Mouse (Mus musculus): ENCODE measurements around the gene Plekhg1. TPM values are rescaled to one million over a fixed set of nuclear protein-coding genes. Genes with fewer than 3 reads are reported as not detected.

Gene Plekhg1
- total and polyA plus RNA-seq, 2 experiments from 2014 or later: 4.1 to 14.3 TPM

GRCm38 (mm10) chr10:3769131-3769530 is 29.0 kb downstream of the Plekhg1 start:
- WGBS: 89% methylated on average over 5 of the region's 5 CpGs
- H3K36me3 ChIP-seq (replicated peaks; ENCODE audit: control insufficient read depth, insufficient read depth, low read length): no peaks in the 10 kb centered on the region
- H3K27me3 ChIP-seq (ENCODE audit: control insufficient read depth, insufficient read depth, low read length): no peaks in the 10 kb centered on the region
- no peak overlapping the region for H3K4me2 ChIP-seq (ENCODE audit: low read depth, low read length)
- no peak overlapping the region for H3K27ac ChIP-seq (ENCODE audit: low read depth)
- H3K9ac ChIP-seq (replicated peaks; ENCODE audit: low read depth, low read length): no peak overlapping the region
- TF ChIP-seq EP300 (IDR thresholded peaks at IDR 0.05; ENCODE audit: low read depth) (no peak), CTCF (IDR thresholded peaks at IDR 0.05; ENCODE audit: low read depth) (no peak)
- H3K4me1 ChIP-seq (ENCODE audit: control insufficient read depth, insufficient read depth): no peaks in the 10 kb centered on the region
- no peak overlapping the region for H3K4me3 ChIP-seq (ENCODE audit: low read depth, low read length)
- no peaks in the 10 kb centered on the region for H3K9me3 ChIP-seq (replicated peaks; ENCODE audit: control insufficient read depth, low read length)
- DNase-seq (ENCODE audit: low spot score) (no peak), ATAC-seq (ENCODE audit: insufficient read depth, low read depth) (no peak)

GRCm38 (mm10) chr10:3774330-3774729 is 34.2 kb downstream of the Plekhg1 start:
- H3K4me1 ChIP-seq (ENCODE audit: control insufficient read depth, insufficient read depth): no peaks in the 10 kb centered on the region
- no peak overlapping the region for H3K4me2 ChIP-seq (ENCODE audit: low read depth, low read length)
- H3K4me3 ChIP-seq (ENCODE audit: low read depth, low read length): no peak overlapping the region
- H3K9me3 ChIP-seq (replicated peaks; ENCODE audit: control insufficient read depth, low read length): no peaks in the 10 kb centered on the region
- WGBS: 79% methylated on average over 2 of the region's 2 CpGs
- no peak for ATAC-seq (ENCODE audit: insufficient read depth, low read depth)
- H3K27ac ChIP-seq (ENCODE audit: low read depth): no peak overlapping the region
- no peak for TF ChIP-seq EP300 (IDR thresholded peaks at IDR 0.05; ENCODE audit: low read depth)
- TF ChIP-seq CTCF (IDR thresholded peaks at IDR 0.05; ENCODE audit: low read depth): no peak
- no peak overlapping the region for H3K9ac ChIP-seq (replicated peaks; ENCODE audit: low read depth, low read length)
- no peaks in the 10 kb centered on the region for H3K27me3 ChIP-seq (ENCODE audit: control insufficient read depth, insufficient read depth, low read length)
- DNase-seq (ENCODE audit: low spot score): no peak
- no peaks in the 10 kb centered on the region for H3K36me3 ChIP-seq (replicated peaks; ENCODE audit: control insufficient read depth, insufficient read depth, low read length)

GRCm38 (mm10) chr10:3776761-3777160 is 36.6 kb downstream of the Plekhg1 start:
- H3K4me2 ChIP-seq (ENCODE audit: low read depth, low read length): no peak overlapping the region
- WGBS: 78% methylated on average over 2 of the region's 2 CpGs
- DNase-seq (ENCODE audit: low spot score) (no peak), ATAC-seq (ENCODE audit: insufficient read depth, low read depth) (no peak)
- H3K9me3 ChIP-seq (replicated peaks; ENCODE audit: control insufficient read depth, low read length): no peaks in the 10 kb centered on the region
- H3K27me3 ChIP-seq (ENCODE audit: control insufficient read depth, insufficient read depth, low read length): no peaks in the 10 kb centered on the region
- H3K9ac ChIP-seq (replicated peaks; ENCODE audit: low read depth, low read length): no peak overlapping the region
- H3K4me1 ChIP-seq (ENCODE audit: control insufficient read depth, insufficient read depth): no peaks in the 10 kb centered on the region
- no peak for TF ChIP-seq EP300 (IDR thresholded peaks at IDR 0.05; ENCODE audit: low read depth)
- no peak for TF ChIP-seq CTCF (IDR thresholded peaks at IDR 0.05; ENCODE audit: low read depth)
- H3K27ac ChIP-seq (ENCODE audit: low read depth): no peak overlapping the region
- H3K36me3 ChIP-seq (replicated peaks; ENCODE audit: control insufficient read depth, insufficient read depth, low read length): no peaks in the 10 kb centered on the region
- no peak overlapping the region for H3K4me3 ChIP-seq (ENCODE audit: low read depth, low read length)

GRCm38 (mm10) chr10:3785362-3785761 is 45.2 kb downstream of the Plekhg1 start:
- no peak overlapping the region for H3K4me2 ChIP-seq (ENCODE audit: low read depth, low read length)
- H3K4me3 ChIP-seq (ENCODE audit: low read depth, low read length): no peak overlapping the region
- DNase-seq (ENCODE audit: low spot score): no peak
- no peaks in the 10 kb centered on the region for H3K27me3 ChIP-seq (ENCODE audit: control insufficient read depth, insufficient read depth, low read length)
- 0 out of 2 replicates have a peak, but pooled peaks cover 3% of the 10 kb centered on the region for H3K4me1 ChIP-seq (ENCODE audit: control insufficient read depth, insufficient read depth)
- H3K27ac ChIP-seq (ENCODE audit: low read depth): no peak overlapping the region
- ATAC-seq (ENCODE audit: insufficient read depth, low read depth): no peak
- H3K9ac ChIP-seq (replicated peaks; ENCODE audit: low read depth, low read length): no peak overlapping the region
- H3K9me3 ChIP-seq (replicated peaks; ENCODE audit: control insufficient read depth, low read length): no peaks in the 10 kb centered on the region
- H3K36me3 ChIP-seq (replicated peaks; ENCODE audit: control insufficient read depth, insufficient read depth, low read length): no peaks in the 10 kb centered on the region
- TF ChIP-seq CTCF (IDR thresholded peaks at IDR 0.05; ENCODE audit: low read depth) (no peak), EP300 (IDR thresholded peaks at IDR 0.05; ENCODE audit: low read depth) (no peak)
- 77% methylated on average over 4 of the region's 4 CpGs for WGBS

GRCm38 (mm10) chr10:3786531-3786930 is 46.4 kb downstream of the Plekhg1 start:
- Histone ChIP-seq H3K4me3 (ENCODE audit: low read depth, low read length) (no peak overlapping the region), H3K27me3 (ENCODE audit: control insufficient read depth, insufficient read depth, low read length) (no peaks in the 10 kb centered on the region), H3K36me3 (replicated peaks; ENCODE audit: control insufficient read depth, insufficient read depth, low read length) (no peaks in the 10 kb centered on the region), H3K9me3 (replicated peaks; ENCODE audit: control insufficient read depth, low read length) (no peaks in the 10 kb centered on the region), H3K9ac (replicated peaks; ENCODE audit: low read depth, low read length) (no peak overlapping the region), H3K4me1 (ENCODE audit: control insufficient read depth, insufficient read depth) (0 out of 2 replicates have a peak, but pooled peaks cover 3% of the 10 kb centered on the region), H3K4me2 (ENCODE audit: low read depth, low read length) (no peak overlapping the region), H3K27ac (ENCODE audit: low read depth) (no peak overlapping the region)
- DNase-seq (ENCODE audit: low spot score) (no peak), ATAC-seq (ENCODE audit: insufficient read depth, low read depth) (no peak)
- no peak for TF ChIP-seq EP300 (IDR thresholded peaks at IDR 0.05; ENCODE audit: low read depth)
- no peak for TF ChIP-seq CTCF (IDR thresholded peaks at IDR 0.05; ENCODE audit: low read depth)
- WGBS: 88% methylated on average over 4 of the region's 4 CpGs

- 0 out of 2 replicates have a peak, but pooled peaks cover 3% of the 10 kb centered on the region for H3K4me1 ChIP-seq (ENCODE audit: control insufficient read depth, insufficient read depth)
- H3K27me3 ChIP-seq (ENCODE audit: control insufficient read depth, insufficient read depth, low read length): no peaks in the 10 kb centered on the region
- DNase-seq (ENCODE audit: low spot score) (no peak), ATAC-seq (ENCODE audit: insufficient read depth, low read depth) (no peak)
- 19% methylated on average over 5 of the region's 5 CpGs for WGBS
- no peak overlapping the region for H3K9ac ChIP-seq (replicated peaks; ENCODE audit: low read depth, low read length)
- H3K4me3 ChIP-seq (ENCODE audit: low read depth, low read length): no peak overlapping the region
- no peaks in the 10 kb centered on the region for H3K9me3 ChIP-seq (replicated peaks; ENCODE audit: control insufficient read depth, low read length)
- H3K36me3 ChIP-seq (replicated peaks; ENCODE audit: control insufficient read depth, insufficient read depth, low read length): no peaks in the 10 kb centered on the region
- H3K27ac ChIP-seq (ENCODE audit: low read depth): no peak overlapping the region
- TF ChIP-seq EP300 (IDR thresholded peaks at IDR 0.05; ENCODE audit: low read depth): no peak
- no peak for TF ChIP-seq CTCF (IDR thresholded peaks at IDR 0.05; ENCODE audit: low read depth)
- no peak overlapping the region for H3K4me2 ChIP-seq (ENCODE audit: low read depth, low read length)
Measured at GRCm38 (mm10) chr10:3787006-3787405, 46.8 kb downstream of the Plekhg1 start.
